Mouse (Mus musculus) megakaryocyte, embryonic 14.5 days (primary cell): ENCODE data around the gene Atp9a.

Experiments
- FLI1 ChIP-seq: IDR thresholded peaks from 2 replicates; pipeline ENCODE4 v1.6.1; 2012; ENCODE audit warnings: low read length, inconsistent platforms, mixed read lengths
- GATA1 ChIP-seq: IDR thresholded peaks from 3 replicates; pipeline ENCODE4 v1.6.1; 2012; ENCODE audit warnings: mixed read lengths, low read length, inconsistent platforms, borderline replicate concordance

- TF ChIP-seq GATA1, result no peak
- no peak for TF ChIP-seq FLI1
Measured at GRCm38 (mm10) chr2:168669762-168670161, 72.4 kb downstream of the Atp9a start.
